Mouse (Mus musculus): ENCODE data around the gene Olfr224. TPM values are rescaled to one million over a fixed set of nuclear protein-coding genes. Genes with fewer than 3 reads are reported as not detected.

Gene Olfr224
- not detected in 2 replicates for polyA plus RNA-seq (2016; fragmentation: Nextera tagmentation; extraction: Ambion mirVana)

GRCm38 (mm10) chr11:58570405-58570804 is at the start of gene Olfr224:
TSS of gene Olfr224 (minus strand) at chr11:58570553.
- WGBS, result 90% methylated on average over 5 of the region's 5 CpGs

GRCm38 (mm10) chr11:58618793-58619192 is 48.4 kb upstream of the Olfr224 start:
- Histone ChIP-seq H3K27ac (no peak overlapping the region), H3K27me3 (ENCODE audit: poor library complexity, severe bottlenecking) (no peaks in the 10 kb centered on the region), H3K36me3 (replicated peaks) (no peaks in the 10 kb centered on the region), H3K4me1 (0 out of 2 replicates have a peak, but pooled peaks cover 6% of the 10 kb centered on the region), H3K4me3 (no peak overlapping the region), H3K9me3 (no peaks in the 10 kb centered on the region)
- no peak for DNase-seq (ENCODE audit: extremely low spot score, low spot score)
- 83% methylated on average over 6 of the region's 6 CpGs for WGBS

More at GRCm38 (mm10) chr11:58570405-58570804, at the start of gene Olfr224:
- no peak within 1 kb of the TSS for H3K4me3 ChIP-seq
- H3K4me1 ChIP-seq, result no peaks in the 10 kb centered on the region
- no peak for DNase-seq (ENCODE audit: extremely low spot score, low spot score)
- H3K9me3 ChIP-seq, result no peaks in the 10 kb centered on the region
- H3K27ac ChIP-seq, result no peak within 1 kb of the TSS
- H3K36me3 ChIP-seq (replicated peaks), result no peaks in the 10 kb centered on the region
- no peaks in the 10 kb centered on the region for H3K27me3 ChIP-seq (ENCODE audit: poor library complexity, severe bottlenecking)

DNA sequence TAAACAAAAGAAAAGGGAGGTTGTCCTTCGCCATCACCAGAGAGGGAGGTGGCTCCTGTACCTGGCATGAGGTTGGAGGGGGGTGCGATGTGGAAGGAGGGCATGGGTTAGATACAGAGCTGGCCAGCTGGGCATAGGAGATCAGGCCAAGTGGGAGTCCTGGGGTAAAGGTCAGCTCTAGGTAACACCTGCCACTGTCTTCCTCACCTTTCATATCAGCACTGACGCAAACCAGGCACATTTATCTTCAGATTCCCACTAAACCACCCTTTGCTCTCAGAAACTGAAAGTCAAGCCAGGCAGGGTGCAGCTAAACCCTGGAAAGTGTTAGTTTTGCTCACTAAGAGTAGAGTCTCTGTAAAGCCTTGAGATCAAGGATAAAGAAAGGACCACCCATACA is 48.0 kb upstream of the Olfr224 start:
- no peak overlapping the region for H3K4me3 ChIP-seq
- H3K9me3 ChIP-seq, result no peaks in the 10 kb centered on the region
- H3K36me3 ChIP-seq (replicated peaks), result no peaks in the 10 kb centered on the region
- DNase-seq (ENCODE audit: extremely low spot score, low spot score), result no peak
- 0 out of 2 replicates have a peak, but pooled peaks cover 6% of the 10 kb centered on the region for H3K4me1 ChIP-seq
- WGBS, result 82% methylated on average over 3 of the region's 3 CpGs
- H3K27me3 ChIP-seq (ENCODE audit: poor library complexity, severe bottlenecking), result no peaks in the 10 kb centered on the region
- no peak overlapping the region for H3K27ac ChIP-seq

GRCm38 (mm10) chr11:58615975-58616374 is 45.6 kb upstream of the Olfr224 start, which contains the start of gene 2210407C18Rik:
TSS of gene 2210407C18Rik (minus strand) at chr11:58616075.
- 88% methylated on average over 4 of the region's 4 CpGs for whole genome bisulfite sequencing
- 0 out of 2 replicates have a peak, but pooled peaks cover 4% of the 10 kb centered on the region for H3K4me1 ChIP-seq
- no peaks in the 10 kb centered on the region for H3K36me3 ChIP-seq (replicated peaks)
- H3K4me3 ChIP-seq, result no peak within 1 kb of the TSS
- H3K9me3 ChIP-seq, result no peaks in the 10 kb centered on the region
- no peak within 1 kb of the TSS for H3K27ac ChIP-seq
- H3K27me3 ChIP-seq (ENCODE audit: poor library complexity, severe bottlenecking), result no peaks in the 10 kb centered on the region
- DNase-seq (ENCODE audit: extremely low spot score, low spot score), result no peak

- no peak overlapping the region for H3K27ac ChIP-seq
- no peaks in the 10 kb centered on the region for H3K36me3 ChIP-seq (replicated peaks)
These were observed 44.2 kb upstream of the Olfr224 start for GRCm38 (mm10) chr11:58614526-58614925.

DNA sequence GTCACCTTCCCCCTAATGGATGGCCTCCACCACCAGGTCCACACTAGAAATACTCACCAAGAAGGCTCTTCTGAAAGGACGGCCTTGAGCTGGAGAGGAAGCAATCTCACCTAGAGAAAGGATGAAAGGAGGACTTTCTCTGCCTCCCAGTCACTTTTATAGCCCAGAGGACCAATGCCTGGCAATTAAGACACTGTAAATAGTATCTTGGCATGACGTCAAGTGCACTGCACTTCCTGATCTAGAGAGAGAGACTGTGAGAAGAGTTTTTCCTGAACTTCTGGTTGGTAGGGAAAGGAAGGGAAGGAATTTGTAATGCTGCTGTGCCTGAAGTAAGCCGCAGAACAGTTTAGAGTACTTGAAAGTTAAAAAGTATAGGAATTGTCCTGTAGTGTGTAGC is 43.0 kb upstream of the Olfr224 start:
- H3K27ac ChIP-seq, result no peak overlapping the region
- no peak for DNase-seq (ENCODE audit: extremely low spot score, low spot score)
- no peaks in the 10 kb centered on the region for H3K9me3 ChIP-seq
- H3K4me3 ChIP-seq, result no peak overlapping the region
- H3K4me1 ChIP-seq, result 0 out of 2 replicates have a peak, but pooled peaks cover 4% of the 10 kb centered on the region
- 89% methylated on average over 3 of the region's 3 CpGs for WGBS
- no peaks in the 10 kb centered on the region for H3K36me3 ChIP-seq (replicated peaks)
- H3K27me3 ChIP-seq (ENCODE audit: poor library complexity, severe bottlenecking), result no peaks in the 10 kb centered on the region

More at GRCm38 (mm10) chr11:58614526-58614925, 44.2 kb upstream of the Olfr224 start:
- H3K9me3 ChIP-seq, result no peaks in the 10 kb centered on the region
- no peak overlapping the region for H3K4me3 ChIP-seq
- 0 out of 2 replicates have a peak, but pooled peaks cover 4% of the 10 kb centered on the region for H3K4me1 ChIP-seq
- no peak for DNase-seq (ENCODE audit: extremely low spot score, low spot score)
- H3K27me3 ChIP-seq (ENCODE audit: poor library complexity, severe bottlenecking), result no peaks in the 10 kb centered on the region

- Histone ChIP-seq H3K27ac (no peak overlapping the region), H3K36me3 (replicated peaks) (no peaks in the 10 kb centered on the region), H3K4me1 (no peaks in the 10 kb centered on the region), H3K27me3 (ENCODE audit: poor library complexity, severe bottlenecking) (no peaks in the 10 kb centered on the region), H3K9me3 (no peaks in the 10 kb centered on the region), H3K4me3 (no peak overlapping the region)
- no peak for DNase-seq (ENCODE audit: extremely low spot score, low spot score)
- WGBS, result 92% methylated on average over 6 of the region's 6 CpGs
These were observed 36.7 kb upstream of the Olfr224 start for GRCm38 (mm10) chr11:58607030-58607429.

- Histone ChIP-seq H3K9me3 (no peaks in the 10 kb centered on the region), H3K36me3 (replicated peaks) (no peaks in the 10 kb centered on the region), H3K27ac (no peak overlapping the region), H3K4me1 (no peaks in the 10 kb centered on the region), H3K4me3 (no peak overlapping the region), H3K27me3 (ENCODE audit: poor library complexity, severe bottlenecking) (no peaks in the 10 kb centered on the region)
- no peak for DNase-seq (ENCODE audit: extremely low spot score, low spot score)
- 88% methylated on average over 12 of the region's 12 CpGs for WGBS
These were observed 36.0 kb upstream of the Olfr224 start for GRCm38 (mm10) chr11:58606177-58606919.

- H3K27me3 ChIP-seq (ENCODE audit: poor library complexity, severe bottlenecking), result no peaks in the 10 kb centered on the region
- H3K36me3 ChIP-seq (replicated peaks), result no peaks in the 10 kb centered on the region
- WGBS, result 94% methylated on average over 3 of the region's 3 CpGs
These were observed 34.9 kb upstream of the Olfr224 start for GRCm38 (mm10) chr11:58605228-58605627.

GRCm38 (mm10) chr11:58604688-58605087 is 34.3 kb upstream of the Olfr224 start:
- no peak for DNase-seq (ENCODE audit: extremely low spot score, low spot score)

More at GRCm38 (mm10) chr11:58605228-58605627, 34.9 kb upstream of the Olfr224 start:
- H3K4me1 ChIP-seq, result no peaks in the 10 kb centered on the region
- no peak for DNase-seq (ENCODE audit: extremely low spot score, low spot score)
- H3K27ac ChIP-seq, result no peak overlapping the region
- H3K9me3 ChIP-seq, result no peaks in the 10 kb centered on the region
- H3K4me3 ChIP-seq, result no peak overlapping the region

GRCm38 (mm10) chr11:58602800-58603560 is 32.6 kb upstream of the Olfr224 start:
- Histone ChIP-seq H3K36me3 (replicated peaks) (no peaks in the 10 kb centered on the region), H3K27ac (no peak overlapping the region), H3K9me3 (no peaks in the 10 kb centered on the region), H3K4me3 (no peak overlapping the region), H3K4me1 (no peaks in the 10 kb centered on the region), H3K27me3 (ENCODE audit: poor library complexity, severe bottlenecking) (no peaks in the 10 kb centered on the region)
- 86% methylated on average over 6 of the region's 6 CpGs for WGBS
- no peak for DNase-seq (ENCODE audit: extremely low spot score, low spot score)

More at GRCm38 (mm10) chr11:58604688-58605087, 34.3 kb upstream of the Olfr224 start:
- WGBS, result 83% methylated on average over 2 of the region's 2 CpGs
- H3K4me3 ChIP-seq, result no peak overlapping the region
- no peaks in the 10 kb centered on the region for H3K4me1 ChIP-seq
- H3K36me3 ChIP-seq (replicated peaks), result no peaks in the 10 kb centered on the region
- H3K27me3 ChIP-seq (ENCODE audit: poor library complexity, severe bottlenecking), result no peaks in the 10 kb centered on the region
- no peak overlapping the region for H3K27ac ChIP-seq
- no peaks in the 10 kb centered on the region for H3K9me3 ChIP-seq

- no peaks in the 10 kb centered on the region for H3K27me3 ChIP-seq (ENCODE audit: poor library complexity, severe bottlenecking)
- DNase-seq (ENCODE audit: extremely low spot score, low spot score), result no peak
- no peak overlapping the region for H3K4me3 ChIP-seq
- H3K9me3 ChIP-seq, result no peaks in the 10 kb centered on the region
- H3K4me1 ChIP-seq, result no peaks in the 10 kb centered on the region
- no peak overlapping the region for H3K27ac ChIP-seq
- H3K36me3 ChIP-seq (replicated peaks), result no peaks in the 10 kb centered on the region
These were observed 31.7 kb upstream of the Olfr224 start for GRCm38 (mm10) chr11:58602062-58602461.

- DNase-seq (ENCODE audit: extremely low spot score, low spot score), result no peak
- no peaks in the 10 kb centered on the region for H3K36me3 ChIP-seq (replicated peaks)
- WGBS, result 88% methylated on average over 13 of the region's 13 CpGs
- no peaks in the 10 kb centered on the region for H3K27me3 ChIP-seq (ENCODE audit: poor library complexity, severe bottlenecking)
- H3K4me3 ChIP-seq, result no peak overlapping the region
- H3K9me3 ChIP-seq, result no peaks in the 10 kb centered on the region
- no peaks in the 10 kb centered on the region for H3K4me1 ChIP-seq
- no peak overlapping the region for H3K27ac ChIP-seq
These were observed 27.5 kb upstream of the Olfr224 start for GRCm38 (mm10) chr11:58597837-58598236.
